Mouse (Mus musculus) stomach, embryonic 15.5 days (tissue): ENCODE measurements at regions not wholly inside any gene's neighbourhood (a gene's known extent, or its start where the extent isn't known, plus 50 kb on each side); places are given as distances from the start of the nearest gene placed in this dataset.
"Not testable (repeated sequence)": the region's sequence is repeated elsewhere in the genome, so short reads cannot be mapped to it uniquely, and the experiment has no call there.

Experiments used
- ATAC-seq: fragments of 200-750 bp; cut with Nextera tagmentation; 2 replicates; pipeline ENCODE4 v1.8.0; 2017; ENCODE audit warnings: low read depth, moderate number of reproducible peaks, moderate TSS enrichment; ENCODE audit not compliant: insufficient read depth, low FRiP score
- H3K27ac ChIP-seq: fragments of 300-500 bp; sonication (generic); 2 replicates; pipeline ENCODE4 v1.5.1; 2015; ENCODE audit warnings: mild to moderate bottlenecking, inconsistent platforms
- H3K27me3 ChIP-seq: fragments of 300-500 bp; sonication (generic); replicated peaks from 2 replicates; pipeline ENCODE4 v1.6.1; 2015; ENCODE audit warnings: inconsistent platforms
- H3K36me3 ChIP-seq: fragments of 300-500 bp; sonication (generic); 2 replicates; pipeline ENCODE4 v1.6.1; 2015; ENCODE audit warnings: inconsistent platforms
- H3K4me1 ChIP-seq: fragments of 300-500 bp; sonication (generic); 2 replicates; pipeline ENCODE4 v1.6.1; 2015; ENCODE audit warnings: inconsistent platforms
- H3K4me2 ChIP-seq: fragments of 300-500 bp; sonication (generic); 2 replicates; pipeline ENCODE4 v1.6.1; 2015; ENCODE audit warnings: mild to moderate bottlenecking, inconsistent platforms
- H3K4me3 ChIP-seq: fragments of 300-500 bp; sonication (generic); replicated peaks from 2 replicates; pipeline ENCODE4 v1.5.1; 2015; ENCODE audit warnings: inconsistent platforms
- H3K9ac ChIP-seq: fragments of 300-500 bp; sonication (generic); 2 replicates; pipeline ENCODE4 v1.6.1; 2015; ENCODE audit warnings: inconsistent platforms
- H3K9me3 ChIP-seq: fragments of 300-500 bp; sonication (generic); 2 replicates; pipeline ENCODE4 v1.6.1; 2016; ENCODE audit warnings: inconsistent platforms
- WGBS: fragments of 180-500 bp; shearing (Covaris S2); methylation state at CpG from one replicate; pipeline ENCODE4 v1.1.7; 2015; 5-methylcytosine and 5-hydroxymethylcytosine counted together

- not testable (repeated sequence) for H3K9me3 ChIP-seq, ATAC-seq, H3K27ac ChIP-seq, H3K4me2 ChIP-seq, H3K9ac ChIP-seq, H3K36me3 ChIP-seq, H3K4me3 ChIP-seq, H3K27me3 ChIP-seq, H3K4me1 ChIP-seq
- 82% methylated on average over 2 of the region's 3 CpGs for WGBS
Measured at GRCm38 (mm10) chr2:116526203-116526602, 352.3 kb upstream of the Tmco5 start.

DNA sequence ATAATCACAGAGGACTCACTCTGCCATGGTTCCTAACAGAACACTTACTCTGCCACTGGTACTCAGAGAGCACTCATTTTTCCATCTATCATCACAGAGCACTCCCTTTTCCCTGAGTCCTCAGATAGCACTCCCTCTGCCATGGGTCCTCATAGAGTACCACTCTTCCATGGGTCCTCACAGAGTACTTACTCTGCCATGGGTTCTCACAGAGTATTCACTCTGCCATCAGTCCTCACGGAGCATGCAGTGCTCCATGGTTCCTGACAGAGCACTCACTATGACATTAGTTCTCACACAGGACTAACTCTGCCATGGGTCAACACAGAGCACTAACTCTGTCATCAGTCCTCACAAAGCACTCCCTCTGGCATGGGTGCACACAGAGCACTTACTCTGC, 342.0 kb upstream of the Tmco5 start:
- ATAC-seq: no peak
- Histone ChIP-seq H3K9me3 (no peaks in the 10 kb centered on the region), H3K4me3 (no peak overlapping the region), H3K27me3 (no peaks in the 10 kb centered on the region), H3K4me2 (no peak overlapping the region), H3K36me3 (no peaks in the 10 kb centered on the region), H3K9ac (no peak overlapping the region), H3K4me1 (no peaks in the 10 kb centered on the region), H3K27ac (no peak overlapping the region)
- 69% methylated on average over 1 of the region's 1 CpGs for WGBS

- Histone ChIP-seq H3K27me3 (no peaks in the 10 kb centered on the region), H3K27ac (no peak overlapping the region), H3K4me3 (no peak overlapping the region), H3K4me2 (no peak overlapping the region), H3K4me1 (no peaks in the 10 kb centered on the region), H3K36me3 (no peaks in the 10 kb centered on the region), H3K9me3 (no peaks in the 10 kb centered on the region), H3K9ac (no peak overlapping the region)
- ATAC-seq: no peak
Measured at GRCm38 (mm10) chr2:116559350-116559749, 319.1 kb upstream of the Tmco5 start.

- Histone ChIP-seq H3K9ac (no peak overlapping the region), H3K4me3 (no peak overlapping the region), H3K27me3 (no peaks in the 10 kb centered on the region), H3K4me1 (no peaks in the 10 kb centered on the region), H3K9me3 (no peaks in the 10 kb centered on the region), H3K4me2 (no peak overlapping the region), H3K36me3 (no peaks in the 10 kb centered on the region), H3K27ac (no peak overlapping the region)
- WGBS: 15% methylated on average over 2 of the region's 2 CpGs
- ATAC-seq: no peak
Measured at GRCm38 (mm10) chr2:116583989-116584388, 294.5 kb upstream of the Tmco5 start.

- no peak overlapping the region for H3K4me3 ChIP-seq
- ATAC-seq: no peak
- 74% methylated on average over 11 of the region's 11 CpGs for WGBS
- H3K27me3 ChIP-seq: no peaks in the 10 kb centered on the region
- no peaks in the 10 kb centered on the region for H3K4me1 ChIP-seq
- H3K9me3 ChIP-seq: no peaks in the 10 kb centered on the region
- no peaks in the 10 kb centered on the region for H3K36me3 ChIP-seq
- H3K9ac ChIP-seq: no peak overlapping the region
- no peak overlapping the region for H3K4me2 ChIP-seq
- no peak overlapping the region for H3K27ac ChIP-seq
Measured at GRCm38 (mm10) chr2:116586203-116586959, 292.1 kb upstream of the Tmco5 start.

DNA sequence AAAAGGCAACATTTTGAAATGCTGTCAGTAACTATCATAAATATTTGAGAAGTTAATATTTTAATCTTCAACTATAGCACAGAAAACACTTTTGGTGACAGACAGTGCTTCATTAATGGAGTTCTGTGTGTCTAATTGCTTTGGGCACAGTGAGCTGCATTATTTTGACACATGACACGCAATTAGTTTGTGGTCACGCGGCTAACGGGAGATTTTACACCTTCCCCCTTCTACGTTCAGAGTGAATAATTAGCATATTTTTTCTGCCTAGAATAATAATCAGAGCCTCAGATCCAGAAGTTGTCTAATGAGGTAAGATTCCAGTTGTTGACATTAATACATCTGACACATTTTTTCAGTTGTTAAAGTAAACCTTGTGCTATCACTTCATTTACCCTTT, 272.6 kb upstream of the Tmco5 start:
- WGBS: 88% methylated on average over 5 of the region's 5 CpGs
- Histone ChIP-seq H3K4me3 (no peak overlapping the region), H3K9me3 (no peaks in the 10 kb centered on the region), H3K27me3 (no peaks in the 10 kb centered on the region), H3K36me3 (no peaks in the 10 kb centered on the region), H3K27ac (no peak overlapping the region), H3K9ac (no peak overlapping the region), H3K4me2 (no peak overlapping the region), H3K4me1 (no peaks in the 10 kb centered on the region)
- no peak for ATAC-seq

GRCm38 (mm10) chr2:116639935-116640334, 238.6 kb upstream of the Tmco5 start:
- no peaks in the 10 kb centered on the region for H3K4me1 ChIP-seq
- no peak overlapping the region for H3K4me3 ChIP-seq
- H3K9ac ChIP-seq: no peak overlapping the region
- no peak overlapping the region for H3K4me2 ChIP-seq
- H3K27ac ChIP-seq: no peak overlapping the region
- ATAC-seq: no peak
- H3K9me3 ChIP-seq: no peaks in the 10 kb centered on the region
- H3K36me3 ChIP-seq: no peaks in the 10 kb centered on the region
- 72% methylated on average over 5 of the region's 5 CpGs for WGBS
- no peaks in the 10 kb centered on the region for H3K27me3 ChIP-seq

DNA sequence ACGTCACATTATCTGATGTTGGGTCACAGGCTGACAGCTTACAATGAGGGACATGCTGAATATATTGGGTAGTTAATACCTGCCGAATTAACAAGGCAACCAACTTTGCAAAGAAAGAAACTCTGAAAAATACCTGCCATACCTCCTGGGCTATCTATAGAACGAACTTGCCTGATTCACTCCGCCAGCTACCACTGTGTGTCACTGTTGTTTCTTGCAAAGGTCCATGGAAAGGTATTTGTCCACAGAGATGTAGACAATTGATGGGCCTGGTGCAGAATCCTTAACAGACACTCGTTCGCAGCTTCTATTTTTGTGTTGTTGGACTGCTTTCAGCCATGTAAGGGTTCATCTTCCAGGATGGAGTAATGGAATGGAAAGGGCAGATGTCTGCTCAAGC, 226.4 kb upstream of the Tmco5 start:
- Histone ChIP-seq H3K4me1 (no peaks in the 10 kb centered on the region), H3K4me2 (no peak overlapping the region), H3K27me3 (no peaks in the 10 kb centered on the region), H3K36me3 (no peaks in the 10 kb centered on the region), H3K27ac (no peak overlapping the region), H3K9ac (no peak overlapping the region), H3K9me3 (no peaks in the 10 kb centered on the region), H3K4me3 (no peak overlapping the region)
- 76% methylated on average over 6 of the region's 6 CpGs for WGBS
- ATAC-seq: no peak

GRCm38 (mm10) chr2:116685756-116686155, 192.7 kb upstream of the Tmco5 start:
- 31% methylated on average over 4 of the region's 4 CpGs for WGBS
- Histone ChIP-seq H3K9ac (no peak overlapping the region), H3K9me3 (no peaks in the 10 kb centered on the region), H3K4me1 (no peaks in the 10 kb centered on the region), H3K4me3 (no peak overlapping the region), H3K27me3 (no peaks in the 10 kb centered on the region), H3K27ac (no peak overlapping the region), H3K36me3 (no peaks in the 10 kb centered on the region), H3K4me2 (no peak overlapping the region)
- peak; percentile 53; the same call in 1 of the 2 replicates for ATAC-seq

DNA sequence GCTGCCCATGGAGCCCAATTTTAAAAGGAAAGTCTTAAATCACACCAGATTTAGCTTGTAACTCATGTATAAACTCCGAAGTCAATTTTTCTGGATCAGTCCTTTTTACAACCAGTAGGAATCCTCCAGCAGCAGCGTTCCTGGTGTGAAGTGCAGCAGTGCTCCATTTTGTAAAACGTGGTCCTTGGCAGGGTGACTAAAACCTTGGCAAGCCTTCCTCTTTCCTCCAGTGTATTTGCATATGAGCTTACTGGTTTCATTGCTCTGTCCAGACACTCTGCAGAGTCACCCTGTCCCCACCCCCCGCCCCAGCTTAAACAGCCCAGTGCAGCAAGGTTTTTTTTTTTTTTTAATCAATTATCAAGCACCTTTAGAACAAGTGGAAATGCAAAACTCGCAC, 180.9 kb upstream of the Tmco5 start:
- H3K27ac ChIP-seq: no peak overlapping the region
- H3K9ac ChIP-seq: no peak overlapping the region
- no peaks in the 10 kb centered on the region for H3K9me3 ChIP-seq
- WGBS: 57% methylated on average over 5 of the region's 5 CpGs
- no peak overlapping the region for H3K4me3 ChIP-seq
- H3K27me3 ChIP-seq: no peaks in the 10 kb centered on the region
- no peak overlapping the region for H3K4me2 ChIP-seq
- H3K36me3 ChIP-seq: no peaks in the 10 kb centered on the region
- no peak for ATAC-seq
- H3K4me1 ChIP-seq: no peaks in the 10 kb centered on the region

- Histone ChIP-seq H3K27me3 (no peaks in the 10 kb centered on the region), H3K4me2 (no peak overlapping the region), H3K9ac (no peak overlapping the region), H3K36me3 (no peaks in the 10 kb centered on the region), H3K27ac (no peak overlapping the region), H3K9me3 (no peaks in the 10 kb centered on the region), H3K4me3 (no peak overlapping the region), H3K4me1 (no peaks in the 10 kb centered on the region)
- no peak for ATAC-seq
Measured at GRCm38 (mm10) chr2:116704705-116705104, 173.8 kb upstream of the Tmco5 start.

DNA sequence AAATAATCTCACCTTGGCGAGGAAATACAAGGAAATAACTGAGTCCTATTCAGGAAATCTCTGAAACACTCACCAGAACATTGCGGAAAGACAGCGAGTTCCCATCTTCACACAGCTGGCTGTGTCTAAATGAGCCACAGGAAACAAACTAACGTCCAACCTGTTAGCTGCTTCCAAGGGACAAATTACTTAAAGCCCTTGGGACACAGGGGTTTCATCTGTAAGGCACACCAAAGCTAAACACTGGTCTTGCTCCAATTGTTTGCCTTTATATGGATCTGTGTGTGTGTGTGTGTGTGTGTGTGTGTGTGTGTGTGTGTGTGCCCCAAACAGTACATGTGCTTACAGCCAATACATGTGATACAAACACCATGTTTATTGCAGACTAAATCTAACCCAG, 168.9 kb upstream of the Tmco5 start:
- H3K36me3 ChIP-seq: no peaks in the 10 kb centered on the region
- no peak for ATAC-seq
- no peaks in the 10 kb centered on the region for H3K9me3 ChIP-seq
- H3K4me3 ChIP-seq: no peak overlapping the region
- 55% methylated on average over 4 of the region's 4 CpGs for WGBS
- no peaks in the 10 kb centered on the region for H3K27me3 ChIP-seq
- H3K4me2 ChIP-seq: no peak overlapping the region
- no peak overlapping the region for H3K9ac ChIP-seq
- H3K4me1 ChIP-seq: no peaks in the 10 kb centered on the region
- no peak overlapping the region for H3K27ac ChIP-seq
